Mouse (Mus musculus): ENCODE data around the gene Plrg1.

Plrg1 gene

DNA sequence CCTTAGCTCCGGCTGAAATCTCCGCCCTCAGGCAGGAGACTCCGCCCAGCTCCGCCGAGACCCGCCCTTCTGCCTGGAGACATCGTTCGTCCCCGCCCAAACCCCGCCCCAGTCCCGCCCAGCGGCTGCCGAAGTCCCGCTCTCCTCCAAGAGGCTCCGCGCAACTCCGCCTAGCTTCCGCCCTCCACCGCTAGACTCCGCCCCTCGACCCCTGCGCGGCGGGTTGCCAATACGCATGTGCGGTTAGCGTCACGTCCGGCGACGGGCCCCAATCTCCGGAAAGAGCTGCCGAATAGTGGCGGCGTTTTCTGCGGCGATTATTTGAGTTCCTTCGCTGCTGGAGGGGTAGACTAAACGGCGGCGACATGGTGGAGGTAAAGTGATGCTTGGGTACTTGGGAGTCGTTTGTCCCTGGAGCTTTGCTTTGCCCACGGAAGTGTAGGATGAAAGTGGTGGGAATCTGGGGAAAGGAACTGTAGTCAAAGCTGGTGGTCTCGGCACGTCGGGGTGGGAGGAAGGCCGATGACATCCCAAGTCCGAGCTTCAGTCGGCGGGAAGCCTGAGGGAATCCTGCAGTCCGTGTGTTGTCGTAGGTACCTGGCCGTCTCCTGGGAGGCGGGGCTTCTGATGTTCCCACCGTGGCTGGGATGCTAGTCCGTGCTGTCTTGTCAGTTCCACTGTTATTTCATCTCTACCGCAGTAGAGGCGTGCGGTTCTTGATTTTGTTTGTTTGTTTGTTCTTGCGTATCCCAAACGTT lies at the start of gene Plrg1:
TSS of gene Plrg1 (plus strand) at position 242 of the 758 bp plus-strand sequence.
- peak; percentile 99 for DNase-seq (ENCODE audit: low spot score)

DNA sequence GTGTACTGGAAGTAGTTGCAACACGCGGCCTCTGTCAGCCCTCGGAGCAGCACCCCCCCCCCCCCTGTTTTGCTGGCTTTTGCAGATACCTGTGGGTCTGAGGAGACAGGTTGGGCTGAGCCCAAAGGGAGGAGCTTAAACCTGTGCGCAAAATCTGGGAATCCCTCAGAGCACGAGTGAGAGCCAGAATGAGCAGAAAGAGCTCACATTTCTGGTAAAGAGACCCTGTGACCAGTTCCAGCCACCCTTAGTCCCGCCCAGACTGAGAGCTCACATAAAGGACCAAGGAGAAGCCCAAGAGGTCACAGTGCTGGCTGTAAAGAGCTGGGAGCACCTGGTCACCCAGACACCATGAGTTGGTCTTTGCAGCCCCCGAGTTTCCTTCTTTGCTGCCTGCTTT lies 47.8 kb upstream of the Plrg1 start, which contains the start of gene Fgg:
TSS of gene Fgg (plus strand) at position 168 of the 400 bp plus-strand sequence.
- no peak for DNase-seq (ENCODE audit: low spot score)

DNA sequence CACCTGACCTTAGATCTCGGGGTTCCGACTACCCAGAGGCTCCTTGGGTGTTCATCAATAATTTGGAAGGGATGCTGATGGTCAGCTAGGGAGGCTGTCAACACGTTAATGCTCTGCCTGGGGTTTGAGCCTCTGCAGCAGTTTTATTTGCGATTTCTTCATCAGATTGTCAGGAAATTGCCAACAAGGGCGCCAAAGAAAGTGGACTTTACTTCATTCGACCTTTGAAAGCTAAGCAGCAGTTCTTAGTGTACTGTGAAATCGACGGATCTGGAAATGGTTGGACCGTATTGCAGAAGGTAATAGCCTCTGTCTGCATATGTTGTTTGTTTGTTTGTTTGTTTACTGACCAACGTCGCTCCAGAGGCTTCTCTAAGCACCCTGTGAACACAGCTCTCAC lies 45.0 kb upstream of the Plrg1 start:
- no peak for DNase-seq (ENCODE audit: low spot score)

DNA sequence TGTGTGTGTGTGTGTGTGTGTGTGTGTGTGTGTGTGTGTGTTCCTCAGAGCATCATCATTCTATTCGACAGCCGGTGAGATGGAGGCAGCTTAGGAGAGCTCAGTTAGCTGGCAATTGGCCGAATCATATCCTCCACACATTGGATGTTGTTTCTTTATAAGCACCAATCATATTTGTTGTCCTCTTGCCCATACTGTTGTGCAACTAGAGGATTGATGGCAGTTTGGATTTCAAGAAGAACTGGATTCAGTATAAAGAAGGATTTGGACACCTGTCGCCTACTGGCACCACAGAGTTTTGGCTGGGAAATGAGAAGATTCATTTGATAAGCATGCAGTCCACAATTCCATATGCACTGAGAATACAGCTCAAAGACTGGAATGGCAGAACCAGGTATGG lies 44.2 kb upstream of the Plrg1 start:
- DNase-seq (ENCODE audit: low spot score): no peak

DNA sequence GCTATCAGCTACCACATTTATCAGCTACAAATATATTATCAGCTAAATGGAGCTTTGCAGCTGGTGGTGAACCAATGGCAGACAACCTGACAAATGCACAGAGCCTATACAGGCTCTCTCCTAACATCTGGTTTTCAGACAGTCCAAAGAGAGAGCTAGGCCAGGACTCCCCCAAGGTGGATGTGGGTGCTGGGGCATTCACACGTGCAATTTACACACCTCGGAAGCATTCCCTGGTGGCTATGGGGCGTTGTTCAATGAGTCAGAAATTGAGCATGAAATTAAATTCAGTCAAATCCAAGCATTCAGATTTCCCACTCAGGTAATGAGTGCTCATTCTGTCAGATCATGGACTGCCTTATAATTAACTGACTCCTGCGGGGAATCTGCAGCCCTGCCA lies 43.8 kb upstream of the Plrg1 start:
- DNase-seq (ENCODE audit: low spot score): no peak

DNA sequence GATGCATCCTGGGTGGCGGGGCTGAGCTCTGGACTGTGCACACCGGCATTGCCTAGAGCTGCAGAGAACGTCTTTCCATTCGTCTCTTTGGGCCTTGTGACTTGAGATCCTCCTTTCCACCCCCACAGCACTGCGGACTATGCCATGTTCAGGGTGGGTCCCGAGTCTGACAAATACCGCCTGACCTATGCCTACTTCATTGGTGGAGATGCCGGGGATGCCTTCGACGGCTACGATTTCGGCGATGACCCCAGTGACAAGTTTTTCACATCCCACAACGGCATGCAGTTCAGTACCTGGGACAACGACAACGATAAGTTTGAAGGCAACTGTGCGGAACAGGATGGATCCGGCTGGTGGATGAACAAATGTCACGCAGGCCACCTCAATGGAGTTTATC lies 42.7 kb upstream of the Plrg1 start:
- no peak for DNase-seq (ENCODE audit: low spot score)

DNA sequence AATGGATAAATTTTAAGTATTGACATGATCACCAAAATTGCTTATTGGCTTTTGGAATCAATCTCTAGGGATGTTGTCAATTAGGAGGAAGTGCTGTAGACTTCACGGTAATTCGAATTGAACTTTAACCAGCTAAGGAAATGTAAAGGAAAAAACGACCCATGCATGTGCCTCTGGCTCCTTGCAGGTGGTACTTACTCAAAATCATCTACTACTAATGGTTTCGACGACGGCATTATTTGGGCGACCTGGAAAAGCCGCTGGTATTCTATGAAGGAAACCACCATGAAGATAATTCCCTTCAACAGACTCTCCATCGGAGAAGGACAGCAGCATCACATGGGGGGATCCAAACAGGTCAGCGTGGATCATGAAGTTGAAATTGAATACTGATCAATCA lies 41.4 kb upstream of the Plrg1 start:
- DNase-seq (ENCODE audit: low spot score): no peak

DNA sequence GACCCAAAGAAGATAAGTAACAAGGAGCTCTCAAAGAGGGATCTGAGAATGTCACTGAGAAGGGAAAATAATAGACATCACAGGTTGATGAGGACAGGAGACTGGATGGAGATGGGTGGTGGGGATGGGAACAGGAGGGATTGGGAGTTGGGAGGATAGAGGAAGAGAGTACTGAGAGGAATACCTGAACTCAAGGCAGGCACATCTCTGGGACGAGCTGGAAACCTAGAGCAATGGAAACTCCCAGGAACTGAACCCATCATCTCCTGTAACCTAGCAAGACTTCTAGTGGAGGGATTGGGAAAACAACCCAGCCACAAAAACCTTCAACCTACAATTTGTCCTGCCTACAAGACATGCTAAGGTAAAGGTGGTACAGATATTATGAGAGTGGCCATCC lies 39.1 kb upstream of the Plrg1 start:
- no peak for DNase-seq (ENCODE audit: low spot score)

DNA sequence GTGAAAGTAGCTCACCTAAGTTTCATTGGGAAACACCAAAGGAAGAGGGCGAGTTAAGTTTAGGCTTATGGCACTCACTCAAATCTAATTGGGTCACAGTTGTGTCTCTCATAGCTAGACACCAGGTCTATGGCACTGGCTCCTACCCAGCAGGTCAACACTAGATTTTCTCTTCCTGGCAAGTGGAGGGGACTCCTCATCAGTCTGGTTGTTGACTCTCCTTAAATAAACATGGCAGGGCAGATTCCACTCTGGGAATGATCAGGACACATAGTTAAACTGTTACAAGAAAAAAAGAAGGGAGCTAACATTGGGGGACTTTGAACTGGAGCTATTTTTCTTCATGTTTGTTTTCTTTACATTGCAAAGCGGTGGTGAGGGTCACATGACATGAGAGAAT lies 34.9 kb upstream of the Plrg1 start:
- no peak for DNase-seq (ENCODE audit: low spot score)

DNA sequence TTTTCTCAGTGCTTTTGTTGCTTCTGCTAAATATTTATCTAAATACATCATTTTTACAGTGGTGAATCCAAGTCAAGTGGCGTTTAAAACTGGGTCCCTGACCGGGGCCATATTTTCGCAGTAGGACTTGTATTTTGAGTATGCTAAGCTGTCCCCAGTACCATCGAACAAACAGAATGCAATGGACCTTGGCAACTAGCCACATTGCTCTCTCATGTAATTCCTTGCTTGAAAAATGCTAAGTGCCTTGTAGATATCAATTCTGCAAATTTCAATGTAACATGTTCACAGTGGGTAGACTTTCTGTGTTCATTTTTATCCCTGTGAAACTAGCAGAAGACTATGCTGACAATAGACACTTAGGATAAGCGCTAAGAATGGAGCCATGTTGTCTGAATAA lies 34.1 kb upstream of the Plrg1 start:
- DNase-seq (ENCODE audit: low spot score): no peak

DNA sequence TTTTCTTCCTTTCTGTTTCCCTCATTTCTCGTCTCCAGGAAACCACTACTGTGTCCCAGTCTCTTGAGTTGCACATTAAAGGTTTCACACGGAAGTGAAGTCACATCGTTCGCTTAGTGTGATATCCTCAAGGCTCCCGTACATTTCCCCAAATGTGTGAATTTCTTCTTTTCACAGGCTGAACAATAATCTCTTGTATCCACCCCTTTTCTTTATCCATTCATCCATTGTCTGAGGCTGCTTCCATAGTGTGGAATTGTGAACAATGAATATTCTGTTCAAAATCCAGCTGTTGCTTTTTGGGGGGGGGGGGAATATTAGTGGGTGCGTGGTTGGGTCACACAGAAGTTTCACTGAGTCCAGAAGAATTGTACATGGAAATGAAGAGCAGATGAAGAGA lies 30.3 kb upstream of the Plrg1 start:
- DNase-seq (ENCODE audit: low spot score): no peak

DNA sequence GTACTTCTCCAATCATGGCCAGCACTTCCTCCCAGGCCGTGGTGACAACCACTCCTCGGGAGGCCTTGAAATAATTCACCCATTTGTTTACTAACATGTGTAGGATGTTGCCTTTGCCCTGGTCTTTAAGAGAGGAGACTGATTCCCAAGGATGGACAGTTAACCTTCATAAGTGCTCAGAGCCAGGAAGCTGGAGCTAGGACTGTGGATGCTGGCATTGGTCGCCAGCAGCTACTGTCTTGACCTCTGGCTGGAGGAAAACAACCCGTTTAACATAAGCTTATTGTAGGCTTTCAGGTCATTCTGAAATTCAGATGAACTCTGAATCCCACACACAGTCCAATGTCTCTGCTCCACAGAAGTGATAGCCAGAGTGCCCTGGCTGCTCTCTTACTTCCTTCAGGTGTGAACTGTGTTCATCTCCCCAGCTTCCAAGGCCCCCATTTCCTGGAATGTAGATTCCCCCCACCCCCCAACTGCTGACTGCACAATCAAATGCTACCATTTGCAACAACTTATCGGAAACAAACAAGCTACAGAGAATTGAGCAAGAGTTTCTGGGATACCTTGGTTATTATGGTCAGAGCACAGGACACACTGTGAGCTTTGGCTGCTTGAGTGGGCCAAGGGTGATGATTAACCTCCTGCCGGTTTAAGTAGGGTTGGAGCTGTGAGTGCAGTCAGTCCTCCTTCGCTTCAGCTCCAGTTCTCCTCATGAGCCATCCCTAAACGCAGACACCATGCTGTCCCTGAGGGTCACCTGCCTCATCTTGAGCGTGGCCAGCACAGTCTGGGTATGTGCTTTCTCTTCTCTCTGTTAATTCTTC lies 29.6 kb upstream of the Plrg1 start, which contains the start of gene Fga:
TSS of gene Fga (plus strand) at position 602 of the 827 bp plus-strand sequence.
- DNase-seq (ENCODE audit: low spot score): no peak

DNA sequence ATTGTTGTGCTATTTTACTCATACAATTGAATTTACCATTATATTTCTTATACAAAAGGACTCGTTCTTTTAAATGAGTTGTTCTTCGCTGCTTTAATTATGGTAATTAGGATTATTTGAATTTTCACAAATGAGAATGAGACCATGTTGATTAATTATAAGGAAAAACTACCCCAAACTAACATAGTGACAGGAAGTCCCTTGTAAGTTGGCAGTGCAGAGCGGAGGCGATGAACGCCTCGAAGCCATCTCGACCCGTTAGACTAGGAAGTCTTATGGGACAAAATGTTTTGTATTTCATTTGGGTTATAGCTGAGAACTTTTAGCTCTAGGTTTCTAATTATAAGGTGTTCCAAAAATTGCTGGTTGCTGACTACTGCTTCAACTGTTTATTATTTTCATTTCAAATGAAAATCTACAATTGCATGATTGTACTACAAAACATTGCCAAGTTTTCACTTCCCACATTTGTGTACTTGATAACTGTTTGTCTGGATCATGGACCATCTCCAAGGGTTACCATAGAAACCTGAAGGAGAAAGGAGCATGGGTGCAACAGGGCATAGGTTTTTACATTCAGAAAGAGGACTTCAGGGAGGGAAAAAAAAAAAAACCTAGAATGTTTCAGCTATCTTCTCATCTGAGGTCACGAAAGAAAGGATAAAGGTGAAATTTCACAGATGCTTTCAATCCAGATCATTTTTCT lies 27.6 kb upstream of the Plrg1 start:
- DNase-seq (ENCODE audit: low spot score): no peak

DNA sequence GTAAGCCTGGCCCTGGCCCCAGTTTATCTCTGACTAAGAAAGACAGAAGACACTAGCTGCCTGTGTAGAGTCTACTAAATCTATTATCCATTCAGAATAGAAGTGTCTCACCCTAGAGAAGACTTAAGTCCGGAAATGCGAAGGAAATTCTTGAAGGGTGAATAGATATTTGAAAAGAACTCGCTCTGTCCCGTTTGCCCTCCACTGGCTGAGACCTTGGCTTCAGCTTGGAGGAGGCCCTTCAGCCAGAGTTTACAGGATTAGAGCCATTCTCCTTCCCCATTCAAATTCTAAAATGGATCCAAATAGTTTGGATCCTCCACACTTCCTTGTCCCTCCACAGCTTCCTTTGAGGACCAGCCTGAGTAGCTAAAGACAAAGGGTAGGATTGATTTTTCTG lies 25.0 kb upstream of the Plrg1 start:
- DNase-seq (ENCODE audit: low spot score): no peak

DNA sequence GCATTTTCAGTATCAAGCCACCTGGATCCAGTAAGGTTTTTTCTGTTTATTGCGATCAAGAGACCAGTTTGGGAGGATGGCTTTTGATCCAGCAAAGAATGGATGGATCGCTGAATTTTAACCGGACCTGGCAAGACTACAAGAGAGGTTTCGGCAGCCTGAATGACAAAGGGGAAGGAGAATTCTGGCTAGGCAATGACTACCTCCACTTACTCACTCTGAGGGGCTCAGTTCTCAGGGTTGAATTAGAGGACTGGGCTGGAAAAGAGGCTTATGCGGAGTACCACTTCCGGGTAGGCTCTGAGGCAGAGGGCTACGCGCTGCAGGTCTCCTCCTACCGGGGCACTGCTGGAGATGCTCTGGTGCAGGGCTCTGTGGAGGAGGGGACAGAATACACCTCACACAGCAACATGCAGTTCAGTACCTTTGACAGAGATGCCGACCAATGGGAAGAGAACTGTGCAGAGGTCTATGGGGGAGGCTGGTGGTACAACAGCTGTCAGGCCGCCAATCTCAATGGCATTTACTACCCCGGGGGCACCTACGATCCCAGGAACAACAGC lies 22.5 kb upstream of the Plrg1 start:
- no peak for DNase-seq (ENCODE audit: low spot score)

DNA sequence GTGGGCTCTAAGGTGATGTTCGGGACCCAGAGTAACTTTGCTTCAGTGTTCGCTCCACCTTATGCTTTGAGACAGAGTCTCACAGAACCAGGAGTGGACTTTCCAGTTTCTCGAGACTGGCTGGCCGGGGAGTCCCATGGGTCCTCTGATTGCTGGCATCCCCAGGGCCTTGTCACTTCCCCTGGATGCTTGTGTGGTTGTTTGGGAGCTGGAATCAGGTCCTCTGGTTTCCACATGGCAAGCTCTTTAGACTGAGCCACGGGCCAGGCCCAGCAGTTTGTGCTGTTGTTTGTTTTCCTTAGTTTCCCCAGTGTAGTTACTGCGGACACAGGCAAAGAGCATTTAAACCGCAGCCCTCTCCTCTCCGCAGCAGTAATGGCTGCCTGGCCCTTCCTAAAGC lies 21.5 kb upstream of the Plrg1 start:
- DNase-seq (ENCODE audit: low spot score): no peak

DNA sequence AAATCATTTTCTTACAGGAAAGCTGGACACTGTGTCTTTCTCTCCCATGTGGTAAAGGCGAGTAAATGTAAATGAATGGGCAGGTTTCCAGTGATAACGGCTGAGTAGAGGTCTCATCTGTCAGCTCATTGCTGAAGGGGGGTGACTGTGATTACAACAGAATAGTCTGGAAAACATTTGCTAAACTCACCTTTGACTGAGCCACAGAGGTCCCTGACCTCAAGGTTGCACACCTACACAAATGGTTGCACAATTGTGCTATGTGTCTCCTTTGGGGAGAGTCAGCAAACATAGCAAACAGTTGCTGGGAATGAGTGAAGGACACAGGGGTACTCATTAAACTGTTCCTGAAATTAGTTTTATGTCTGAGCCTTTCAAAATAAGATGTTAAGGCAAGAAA lies 16.5 kb upstream of the Plrg1 start:
- no peak for DNase-seq (ENCODE audit: low spot score)

DNA sequence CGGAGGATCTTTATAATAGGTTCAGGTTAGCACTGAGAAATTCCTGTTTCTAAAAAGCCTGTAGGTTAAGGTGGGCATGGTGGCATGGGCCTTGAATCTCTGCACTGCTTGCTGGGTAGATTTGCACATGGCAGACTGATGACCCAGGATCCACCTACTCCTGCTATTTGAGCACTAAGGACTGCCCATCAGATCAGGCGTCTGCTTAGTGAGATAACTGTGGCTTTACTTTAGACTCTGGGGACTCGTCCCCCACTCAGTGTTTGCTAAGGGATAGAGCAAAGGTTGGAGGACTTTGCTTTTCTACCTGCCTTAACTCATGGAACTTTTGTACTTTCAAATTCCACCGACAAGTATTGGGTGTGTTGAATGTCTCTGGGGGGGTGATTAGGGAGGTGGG lies 15.7 kb upstream of the Plrg1 start:
- no peak for DNase-seq (ENCODE audit: low spot score)

DNA sequence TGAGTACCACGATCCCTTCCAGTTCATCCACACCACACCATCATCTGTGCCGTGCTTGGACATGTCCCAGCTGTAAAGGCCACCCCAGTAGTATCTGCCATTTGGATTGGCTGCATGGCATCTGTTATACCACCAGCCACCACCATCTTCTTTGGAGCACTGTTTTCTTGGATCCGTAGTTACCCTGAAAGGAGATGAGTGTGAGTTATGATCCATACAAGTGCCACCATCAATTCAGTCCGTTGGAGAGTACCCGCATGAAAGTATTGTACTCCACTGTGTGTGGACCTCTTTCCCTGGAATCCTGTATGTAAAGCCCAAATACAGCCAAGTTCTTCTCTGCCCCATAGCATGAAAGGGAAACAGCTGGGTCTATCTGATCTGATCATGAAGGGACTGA lies 12.9 kb upstream of the Plrg1 start:
- no peak for DNase-seq (ENCODE audit: low spot score)

DNA sequence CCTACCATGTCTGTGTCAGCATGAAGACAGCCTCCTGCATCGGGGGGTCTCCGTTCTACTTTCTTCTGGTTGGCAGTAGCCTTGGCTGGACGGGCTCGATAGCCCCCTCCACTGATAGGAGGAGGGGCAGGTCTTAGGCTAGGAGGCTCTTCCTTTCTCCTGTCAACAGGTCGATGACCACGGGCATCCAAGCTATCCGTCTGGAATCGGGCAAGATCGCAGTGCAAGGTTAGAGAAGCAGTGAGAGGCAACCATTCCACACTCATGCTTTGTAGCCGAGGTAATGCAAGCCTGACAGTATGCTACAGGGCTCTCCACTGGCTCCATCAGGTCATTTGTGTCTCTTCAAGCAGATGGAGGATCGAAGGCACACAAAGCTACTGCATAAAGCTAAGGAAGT lies 8.7 kb upstream of the Plrg1 start:
- DNase-seq (ENCODE audit: low spot score): no peak

DNA sequence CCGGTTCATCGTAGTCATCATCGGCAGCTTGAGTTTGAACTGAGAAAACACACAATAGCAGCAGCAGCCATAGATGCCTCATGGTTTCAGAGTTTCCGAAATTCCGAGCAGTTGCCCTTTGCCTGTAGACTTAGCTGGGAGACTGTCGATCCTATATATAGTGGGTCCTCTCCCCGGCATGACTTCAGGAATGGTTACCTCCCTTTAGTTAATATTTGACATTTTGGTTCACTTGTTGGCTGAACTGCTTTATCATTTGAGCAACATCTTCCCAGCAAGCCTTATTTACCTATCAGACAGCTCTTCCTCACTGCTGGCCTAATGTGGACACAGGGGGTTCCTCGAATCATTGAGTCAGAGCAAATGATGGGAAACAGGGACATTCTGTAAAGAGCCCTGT lies 5.6 kb upstream of the Plrg1 start, which contains the start of gene Fgb:
TSS of gene Fgb (minus strand) at position 184 of the 400 bp plus-strand sequence.
- DNase-seq (ENCODE audit: low spot score): no peak

DNA sequence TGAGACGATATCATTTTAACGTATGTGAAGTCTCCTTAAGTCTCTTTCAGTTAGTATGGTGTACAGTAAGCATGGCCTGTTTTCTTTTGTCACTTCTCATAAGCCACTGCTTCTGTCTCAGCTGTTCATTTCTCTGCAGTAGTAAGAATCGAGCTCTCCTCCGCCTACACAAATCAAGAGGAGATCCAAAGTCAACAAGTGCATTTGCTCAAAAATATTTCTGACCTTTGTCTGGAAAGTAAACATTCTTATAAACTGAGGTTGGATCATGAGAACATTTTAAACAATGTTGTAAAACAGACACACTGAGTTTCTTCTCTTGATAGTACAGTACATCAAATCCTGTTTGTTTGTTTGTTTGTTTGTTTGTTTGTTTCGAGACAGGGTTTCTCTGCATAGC lies 4.7 kb upstream of the Plrg1 start:
- no peak for DNase-seq (ENCODE audit: low spot score)
